8 mouse cellular contexts compared by ENCODE assay signal in genomic region chr8:95427594-95428535, GRCm38 (mm10). TPM values are rescaled to one million over a fixed set of nuclear protein-coding genes. Genes with fewer than 3 reads are reported as not detected.
DNase-seq lines count a peak whose midpoint lies in the region; ATAC-seq and TF ChIP-seq lines count a peak whose summit lies in the region.

No protein-coding gene starts in this region.

- H3K4me1 ChIP-seq in hindbrain, postnatal 0 days (ENCODE audit: insufficient read depth, low read length): peaks cover 37% of the 10 kb centered on the region

- no peaks in the 10 kb centered on the region for H3K27me3 ChIP-seq in hindbrain, postnatal 0 days (ENCODE audit: insufficient read depth, low read length)

- peak overlapping the region; percentile 77 for H3K27ac ChIP-seq in gastrocnemius, adult 2 months
- peak overlapping the region; percentile 83 for H3K27ac ChIP-seq in hindbrain, postnatal 0 days

- DNase-seq in layer of hippocampus, adult 11-12 months (ENCODE audit: low spot score): peak; percentile 74
- no peak for DNase-seq in layer of hippocampus, adult 9-10 months (ENCODE audit: low spot score)
- peak; percentile 60 for DNase-seq in gastrocnemius, adult 2 months
- peak; percentile 91 for DNase-seq in hindbrain, postnatal 0 days (ENCODE audit: low spot score)
- peak; percentile 54 to 60 for DNase-seq in left cerebral cortex, postnatal 25 days (ENCODE audit: low spot score in 2 of 2)
- peak; percentile 70 for DNase-seq in right cerebral cortex, postnatal 4 days

- peak overlapping the region; percentile 47 for H3K4me2 ChIP-seq in hindbrain, postnatal 0 days (ENCODE audit: low read depth, low read length)

- WGBS in hindbrain, postnatal 0 days: 25% methylated on average over 12 of the region's 12 CpGs

- no peaks in the 10 kb centered on the region for H3K9me3 ChIP-seq in hindbrain, postnatal 0 days (ENCODE audit: low read length)

- H3K9ac ChIP-seq in hindbrain, postnatal 0 days (replicated peaks; ENCODE audit: low read length): 0 out of 2 replicates have a peak overlapping the region, but pooled peaks have one; percentile 21

- intact Hi-C loops in gastrocnemius, adult 2 months (cut with DNase I): no loop called here
- intact Hi-C loops in left cerebral cortex, postnatal 25 days (cut with DNase I): loop anchor here (1.0 kb wide), 1 partner anchor 76 kb away; the partner anchor contains the start of gene Mmp15

- TF ChIP-seq CTCF in gastrocnemius, adult 2 months (IDR thresholded peaks at IDR 0.05): peak; percentile 85
- peak; percentile 87 for TF ChIP-seq CTCF in hindbrain, postnatal 0 days (IDR thresholded peaks at IDR 0.05; ENCODE audit: low read depth)

- ATAC-seq in common myeloid progenitor, adult 5-6 weeks (replicated peaks; ENCODE audit: low read depth, poor library complexity, severe bottlenecking): peak; percentile 77
- ATAC-seq in hindbrain, postnatal 0 days: peak; percentile 55
- ATAC-seq in megakaryocyte-erythroid progenitor cell, adult 5-6 weeks (replicated peaks; ENCODE audit: low FRiP score, low TSS enrichment, poor library complexity, severe bottlenecking): peak; percentile 72

- H3K36me3 ChIP-seq in hindbrain, postnatal 0 days (ENCODE audit: insufficient read depth, low read length): no peaks in the 10 kb centered on the region; the same call in 1 of the 2 replicates

- peak overlapping the region; percentile 53 for H3K4me3 ChIP-seq in gastrocnemius, adult 2 months
- H3K4me3 ChIP-seq in hindbrain, postnatal 0 days (ENCODE audit: low read length): no peak overlapping the region

RNA-seq across cellular contexts. Expression of gene Cfap20, which starts 6.8 kb away (rescaled TPM):
- 76.7 and 79.5 TPM in 2 replicates for total RNA-seq in common myeloid progenitor, adult 5-6 weeks (2017)
- total RNA-seq in gastrocnemius, adult 2 months (2021): 1 to 10 TPM; 6.5 TPM
- 72.3 and 74.5 TPM in 2 replicates for total RNA-seq in hindbrain, postnatal 0 days (2014; rRNA removed)
- polyA plus RNA-seq in hindbrain, postnatal 0 days (2015; fragmentation: Nextera tagmentation; extraction: Ambion mirVana): 126 and 127 TPM in 2 replicates
- 10 to 100 TPM; 57.8 to 60.0 TPM for total RNA-seq in left cerebral cortex, postnatal 25 days (2021)
- total RNA-seq in megakaryocyte-erythroid progenitor cell, adult 5-6 weeks (2014; fragmentation: Nextera tagmentation): 53.9 and 69.9 TPM in 2 replicates
- total RNA-seq in megakaryocyte-erythroid progenitor cell, adult 5-6 weeks (2017): 64.6 and 71.3 TPM in 2 replicates
